Comparison of ENCODE assay signal across 9 mouse cellular contexts in the genomic region with DNA sequence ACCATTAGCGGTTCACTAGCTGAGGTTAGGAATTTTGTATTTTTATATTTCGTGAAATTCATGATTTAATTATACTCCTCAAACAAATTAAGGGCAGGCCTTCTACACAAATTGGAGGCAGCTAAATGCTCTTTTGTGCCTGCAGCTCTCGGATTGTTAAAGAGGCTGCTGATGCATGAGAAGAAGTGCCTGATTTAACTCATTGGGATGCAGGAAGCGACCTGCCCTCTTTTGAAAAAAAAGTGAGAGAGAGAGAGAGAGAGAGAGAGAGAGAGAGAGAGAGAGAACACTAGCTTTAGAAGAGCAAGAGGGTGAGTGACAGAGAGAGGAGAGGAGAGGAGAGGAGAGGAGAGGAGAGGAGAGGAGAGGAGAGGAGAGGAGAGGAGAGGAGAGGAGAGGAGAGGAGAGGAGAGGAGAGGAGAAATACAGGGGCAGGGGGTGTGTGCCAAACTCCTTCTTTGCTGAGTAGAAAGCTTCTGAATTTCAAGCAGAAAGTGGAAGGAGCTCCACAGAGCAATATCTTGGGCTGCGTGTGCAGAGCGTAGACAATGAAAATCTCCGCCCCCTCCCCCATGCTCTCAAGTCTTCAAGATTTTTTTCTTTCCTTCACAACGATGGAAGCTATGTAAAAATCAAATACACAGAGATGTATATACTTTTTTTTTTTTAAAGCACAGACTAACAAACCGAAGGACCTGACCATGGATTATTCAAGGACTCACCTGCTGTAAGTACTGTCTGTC.
DNase-seq lines count a peak whose midpoint lies in the region; ATAC-seq lines count a peak whose summit lies in the region.
"Had no signal": no experiment of that assay in that cellular context is flagged by ENCODE, and none has a peak within 500 bp of the region (broad histone marks: within the 10 kb centered on the region; RNA-seq: fewer than 3 reads in every experiment).

No protein-coding gene starts in this region.

- H3K4me3 ChIP-seq in forebrain, embryonic 16.5 days (replicated peaks; ENCODE audit: low read length), result peak overlapping the region; percentile 80
- H3K4me3 ChIP-seq in midbrain, embryonic 14.5 days (replicated peaks; ENCODE audit: low read depth, low read length), result peak overlapping the region; percentile 94
- no peak overlapping the region for H3K4me3 ChIP-seq in kidney, embryonic 15.5 days (replicated peaks)

- H3K9me3 ChIP-seq in forebrain, embryonic 16.5 days (ENCODE audit: control insufficient read depth, low read length), result no peaks in the 10 kb centered on the region
- H3K9me3 ChIP-seq in midbrain, embryonic 14.5 days (ENCODE audit: control insufficient read depth, low read length), result no peaks in the 10 kb centered on the region
- no peaks in the 10 kb centered on the region for H3K9me3 ChIP-seq in kidney, embryonic 15.5 days (replicated peaks)

- DNase-seq in left cerebral cortex, adult 11 months (ENCODE audit: low spot score), result peak; percentile 43
- no peak for DNase-seq in left cerebral cortex, postnatal 4 days
- DNase-seq in midbrain, embryonic 14.5 days, result peak; percentile 89
- DNase-seq in right cerebral cortex, postnatal 25 days, result peak; percentile 38
- DNase-seq in urinary bladder, adult 18-20 months (ENCODE audit: low spot score in 2 of 2), result no peak
- no peak for DNase-seq in testis, postnatal 14 days (ENCODE audit: low spot score)
- DNase-seq: lung, postnatal 4 days had no signal

- H3K4me1 ChIP-seq in forebrain, embryonic 16.5 days (replicated peaks; ENCODE audit: control insufficient read depth, insufficient read depth, low read length), result peaks cover 34% of the 10 kb centered on the region
- peaks cover 24% of the 10 kb centered on the region for H3K4me1 ChIP-seq in midbrain, embryonic 14.5 days (ENCODE audit: control insufficient read depth, insufficient read depth, low read length)
- peaks cover 23% of the 10 kb centered on the region for H3K4me1 ChIP-seq in kidney, embryonic 15.5 days

- no peaks in the 10 kb centered on the region for H3K27me3 ChIP-seq in forebrain, embryonic 16.5 days (replicated peaks; ENCODE audit: control insufficient read depth, insufficient read depth, low read length)
- no peaks in the 10 kb centered on the region for H3K27me3 ChIP-seq in midbrain, embryonic 14.5 days (ENCODE audit: control insufficient read depth, insufficient read depth, low read length)
- peaks cover 95% of the 10 kb centered on the region for H3K27me3 ChIP-seq in kidney, embryonic 15.5 days

- intact Hi-C loops in left cerebral cortex, postnatal 4 days (cut with DNase I), result loop anchor here (2.0 to 5.0 kb wide), 3 partner anchors 167 to 969 kb away; no protein-coding TSS in a partner anchor

- no peaks in the 10 kb centered on the region for H3K36me3 ChIP-seq in forebrain, embryonic 16.5 days (ENCODE audit: control insufficient read depth, insufficient read depth)
- H3K36me3 ChIP-seq in midbrain, embryonic 14.5 days (ENCODE audit: control insufficient read depth, insufficient read depth, low read length), result peaks cover 4% of the 10 kb centered on the region
- H3K36me3 ChIP-seq in kidney, embryonic 15.5 days, result no peaks in the 10 kb centered on the region

- peak overlapping the region; percentile 95 for H3K9ac ChIP-seq in forebrain, embryonic 16.5 days (replicated peaks; ENCODE audit: low read depth, low read length)
- peak overlapping the region; percentile 98 for H3K9ac ChIP-seq in midbrain, embryonic 14.5 days (replicated peaks; ENCODE audit: low read length)
- no peak overlapping the region for H3K9ac ChIP-seq in kidney, embryonic 15.5 days

- ATAC-seq in forebrain, embryonic 16.5 days, result peak; percentile 62
- peak; percentile 18 for ATAC-seq in midbrain, embryonic 14.5 days (ENCODE audit: low FRiP score, low TSS enrichment)
- no peak for ATAC-seq in kidney, embryonic 15.5 days (replicated peaks; ENCODE audit: low FRiP score)

- H3K27ac ChIP-seq in forebrain, embryonic 16.5 days (ENCODE audit: low read length), result peak overlapping the region; percentile 97
- peak overlapping the region; percentile 100 for H3K27ac ChIP-seq in midbrain, embryonic 14.5 days (replicated peaks; ENCODE audit: low read depth, low read length)
- H3K27ac ChIP-seq in kidney, embryonic 15.5 days, result no peak overlapping the region

- under 1% methylated on average over 9 of the region's 9 CpGs for WGBS in forebrain, embryonic 16.5 days
- under 1% methylated on average over 9 of the region's 9 CpGs for WGBS in midbrain, embryonic 14.5 days
- WGBS in kidney, embryonic 15.5 days, result 3% methylated on average over 9 of the region's 9 CpGs

- H3K4me2 ChIP-seq in forebrain, embryonic 16.5 days (ENCODE audit: low read length), result peak overlapping the region; percentile 99
- peak overlapping the region; percentile 100 for H3K4me2 ChIP-seq in midbrain, embryonic 14.5 days (ENCODE audit: low read length)
- no peak overlapping the region for H3K4me2 ChIP-seq in kidney, embryonic 15.5 days

Comparison
In these comparisons a context has a peak if more than half of its experiments do, and no peak if none do; other contexts are left out.
1. DNase-seq: peak in left cerebral cortex, adult 11 months (single experiment), midbrain, embryonic 14.5 days (single experiment) and right cerebral cortex, postnatal 25 days (single experiment); none in left cerebral cortex, postnatal 4 days (single experiment), urinary bladder, adult 18-20 months (0 of 2) and testis, postnatal 14 days (single experiment).